Mouse (Mus musculus) frontal cortex, postnatal 36 days (tissue): ENCODE results near the gene Ddx21.
"Not testable (repeated sequence)": the region's sequence is repeated elsewhere in the genome, so short reads cannot be mapped to it uniquely, and the experiment has no call there.

Source experiments
- DNase-seq, 2 experiments: peaks; one replicate each; pipeline ENCODE4 v3.0.0; 2022; ENCODE audit warnings: low spot score in 2 of 2

Gene Ddx21

DNA sequence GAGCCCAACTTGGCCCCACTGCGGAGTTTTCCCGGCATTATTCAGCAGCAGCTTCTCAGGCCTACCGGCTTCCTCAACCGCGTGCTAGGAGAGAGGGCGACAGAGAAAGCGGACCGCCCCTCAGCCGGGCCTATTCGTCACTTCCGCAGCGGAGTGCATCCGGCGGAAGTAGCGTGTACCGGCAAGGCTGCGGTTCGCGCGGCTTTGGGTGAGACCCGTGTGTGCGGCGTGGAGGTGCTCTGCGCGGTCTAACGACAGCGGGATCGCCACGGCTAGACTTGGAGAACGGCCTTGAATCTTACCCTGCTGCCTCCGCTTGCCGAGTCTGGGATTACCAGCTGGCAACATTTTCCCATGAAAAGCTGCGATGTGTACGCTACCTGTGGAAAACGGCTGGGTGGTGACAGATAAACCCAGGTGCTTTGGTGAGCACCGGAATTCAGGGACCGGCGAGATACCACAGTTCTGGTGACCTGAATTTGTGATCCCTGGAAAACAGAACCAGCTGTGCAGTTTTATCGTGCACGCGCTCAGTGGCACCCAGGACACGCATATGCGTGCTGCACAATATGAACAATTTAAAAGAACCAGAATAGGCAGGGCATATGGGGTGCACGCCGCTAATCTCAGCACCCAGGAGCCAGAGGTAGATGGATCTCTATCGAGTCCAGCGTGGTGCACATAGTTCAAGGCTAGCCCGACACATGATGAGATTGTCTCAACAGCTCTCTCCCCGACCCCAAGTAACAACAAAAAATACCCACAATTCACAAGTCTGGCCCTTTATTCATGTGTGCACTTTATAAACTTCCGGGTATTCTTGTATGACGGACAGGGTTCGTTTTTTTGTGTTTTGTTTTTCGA is at the start of gene Ddx21:
Ddx21 (minus strand) TSS at position 105 of the 864 bp plus-strand sequence.
- peak; percentile 90 to 93 for DNase-seq

DNA sequence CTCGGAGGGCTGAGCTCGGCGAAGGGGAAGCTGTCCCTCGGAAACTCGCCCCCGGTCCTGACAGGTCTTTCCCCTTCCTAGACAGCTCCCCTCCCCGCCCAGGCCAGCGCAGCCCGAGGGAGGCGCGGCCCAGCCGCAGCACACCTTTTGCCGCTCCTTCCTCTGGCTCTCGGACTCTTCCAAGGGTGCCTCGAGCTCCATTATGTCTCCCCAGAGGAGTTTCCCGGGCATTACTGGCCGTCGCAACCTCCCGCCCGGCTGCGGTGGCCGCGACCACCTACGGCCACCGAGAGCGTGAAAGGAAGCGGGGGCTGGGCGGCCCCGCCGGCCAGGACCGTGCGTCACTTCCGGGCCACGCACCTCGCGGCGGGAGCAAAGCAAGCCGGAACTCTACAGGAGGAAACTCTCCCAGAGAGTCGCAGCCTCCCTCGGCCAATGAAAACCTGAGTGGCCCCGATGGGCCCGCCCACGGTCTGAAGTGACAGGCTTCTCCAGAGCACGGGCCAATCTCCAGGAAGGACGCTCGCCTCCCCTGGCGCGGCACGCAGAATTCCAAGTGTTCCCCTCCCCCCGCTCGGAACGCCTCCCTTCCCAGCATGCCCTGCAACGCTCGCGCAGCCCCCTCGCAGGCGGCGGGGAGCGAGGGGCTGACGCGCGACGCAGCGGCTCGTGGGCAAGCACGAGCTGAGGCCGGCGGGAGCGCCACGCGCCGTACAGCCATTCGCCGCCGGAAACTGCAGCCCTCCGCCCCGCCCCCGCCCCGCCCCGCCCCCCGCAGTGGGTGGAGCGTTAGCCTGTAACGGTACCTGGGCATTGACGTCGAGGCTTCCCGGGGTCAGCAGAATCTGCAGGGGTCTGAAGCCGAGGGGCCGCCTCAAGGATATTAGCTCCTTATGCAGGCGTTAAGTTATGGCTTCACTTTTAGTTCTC is 49.1 kb upstream of the Ddx21 start, which contains the start of gene Ddx50:
Ddx50 (minus strand) TSS at position 338 of the 930 bp plus-strand sequence.
- peak; percentile 100 for DNase-seq

DNA sequence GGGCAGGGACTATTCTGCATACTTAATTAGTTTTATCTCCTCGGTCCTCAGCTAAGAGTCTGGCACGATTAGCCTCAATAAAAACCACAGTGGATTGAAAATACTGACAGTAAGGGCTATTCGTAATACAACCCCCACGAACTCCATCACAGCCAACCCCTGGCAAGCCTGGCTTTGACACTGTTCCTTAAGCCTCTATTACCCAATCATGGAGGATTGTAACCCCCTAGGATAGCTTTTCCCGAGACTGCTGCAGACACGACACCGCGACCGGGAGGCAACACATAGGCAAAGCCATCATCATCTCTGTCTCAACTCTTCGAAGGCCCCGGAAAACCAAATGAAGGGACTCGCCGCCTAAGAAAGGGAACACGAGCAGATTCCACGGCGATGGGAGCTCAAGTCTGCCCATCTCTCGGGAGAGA is 48.3 kb upstream of the Ddx21 start:
- no peak for DNase-seq

DNA sequence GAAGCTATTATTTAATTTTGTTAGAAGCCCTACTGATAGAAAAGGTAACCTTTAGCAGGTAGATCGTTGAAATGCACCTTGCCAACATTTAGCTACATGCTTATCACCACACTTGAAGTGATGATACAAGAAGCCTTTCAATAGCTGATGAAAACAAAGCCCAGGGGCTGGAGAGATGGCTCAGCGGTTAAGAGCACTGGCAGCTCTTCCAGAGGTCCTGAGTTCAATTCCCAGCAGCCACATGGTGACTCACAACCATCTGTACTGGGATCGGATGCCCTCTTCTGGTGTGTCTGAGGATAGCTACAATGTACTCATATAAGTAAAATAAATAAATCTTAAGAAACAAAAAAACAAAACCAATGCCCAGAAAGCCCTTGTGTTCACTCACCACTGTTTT is 2.1 kb upstream of the Ddx21 start:
- DNase-seq: no peak

DNA sequence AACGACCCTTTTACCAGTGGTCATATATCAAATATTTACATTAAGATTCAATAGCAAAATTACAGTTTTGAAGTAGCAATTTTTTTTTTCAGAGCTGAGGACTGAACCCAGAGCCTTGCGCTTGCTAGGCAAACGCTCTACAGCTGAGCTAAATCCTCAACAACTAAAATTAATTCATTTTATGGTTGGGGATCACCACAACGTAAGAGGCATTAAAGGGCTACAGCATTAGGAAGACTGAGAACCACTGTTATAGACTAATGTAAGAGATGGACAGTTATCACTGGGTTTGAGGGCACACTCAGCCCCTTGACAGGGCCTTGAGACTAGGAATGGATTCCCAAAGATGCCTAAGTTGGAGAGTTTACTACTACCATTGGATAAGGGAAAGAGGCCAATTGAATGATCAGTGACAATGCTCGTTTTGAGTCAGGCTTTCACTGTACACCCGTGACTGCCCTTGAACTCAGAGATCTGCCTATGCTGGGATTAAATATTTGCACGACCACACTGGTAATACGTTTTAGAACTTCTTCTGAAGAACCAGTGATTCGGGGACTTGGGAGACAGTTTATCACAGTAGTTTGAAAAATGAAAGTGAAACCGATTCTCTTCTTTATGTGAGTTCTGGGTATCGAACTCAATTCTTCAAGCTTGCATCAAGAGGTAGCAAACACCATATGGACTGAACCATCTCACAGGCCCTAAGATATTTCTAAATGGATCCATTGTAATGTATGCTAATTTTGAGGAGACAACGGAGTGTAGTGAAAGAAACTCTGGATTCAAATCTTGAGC is 1.4 kb upstream of the Ddx21 start:
- DNase-seq: no peak

DNA sequence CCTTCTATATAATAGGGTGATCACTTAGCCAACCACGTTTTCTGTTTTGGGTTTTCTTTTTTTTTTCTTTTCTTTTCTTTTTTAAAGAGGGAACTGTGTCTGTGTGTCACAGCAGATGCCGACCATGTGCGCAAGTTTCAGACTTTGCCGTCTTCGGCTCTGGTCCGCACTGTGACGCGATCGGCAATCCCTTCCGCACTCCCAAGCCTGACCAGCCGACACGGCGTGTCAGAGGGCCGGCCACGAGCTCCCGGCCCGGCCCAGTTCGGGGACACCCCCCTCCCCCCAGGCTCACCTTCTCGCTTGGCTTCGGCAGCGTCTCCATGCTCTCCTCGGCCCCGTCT is 276 bp downstream of the Ddx21 start:
- DNase-seq: no peak

DNA sequence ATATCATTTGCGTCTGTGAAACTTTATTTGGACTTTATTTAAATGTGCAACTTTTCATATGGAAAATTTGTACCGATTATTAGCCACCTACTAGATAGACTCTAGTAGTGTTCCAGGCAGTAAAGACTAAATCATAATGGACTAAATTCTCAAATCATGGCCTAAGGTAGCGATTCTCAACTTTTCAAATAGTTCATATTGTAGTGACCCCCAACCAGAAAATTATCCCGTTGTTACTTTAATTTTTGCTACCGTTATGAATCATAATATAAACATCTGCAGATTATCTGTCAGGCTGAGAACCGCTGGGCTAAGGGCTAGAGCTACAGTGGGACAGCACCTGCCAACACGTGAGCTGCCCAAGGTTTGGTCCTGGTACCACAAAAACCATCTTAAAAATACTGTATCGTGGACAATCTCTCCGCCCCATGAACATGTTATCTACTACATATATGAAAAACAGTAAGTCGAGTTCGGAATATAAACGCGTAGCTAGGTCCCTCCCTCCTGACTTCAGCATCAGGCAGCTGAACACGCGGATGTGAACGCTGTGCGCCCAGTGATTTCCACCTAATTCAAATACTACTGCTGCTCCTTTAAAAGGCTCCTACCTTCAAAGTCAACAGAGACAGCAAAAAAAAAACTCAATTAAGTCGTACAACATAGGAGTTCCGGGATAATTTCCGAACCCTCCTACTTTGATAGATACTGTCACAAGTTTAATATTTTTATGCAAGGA is 859 bp downstream of the Ddx21 start:
- no peak for DNase-seq

DNA sequence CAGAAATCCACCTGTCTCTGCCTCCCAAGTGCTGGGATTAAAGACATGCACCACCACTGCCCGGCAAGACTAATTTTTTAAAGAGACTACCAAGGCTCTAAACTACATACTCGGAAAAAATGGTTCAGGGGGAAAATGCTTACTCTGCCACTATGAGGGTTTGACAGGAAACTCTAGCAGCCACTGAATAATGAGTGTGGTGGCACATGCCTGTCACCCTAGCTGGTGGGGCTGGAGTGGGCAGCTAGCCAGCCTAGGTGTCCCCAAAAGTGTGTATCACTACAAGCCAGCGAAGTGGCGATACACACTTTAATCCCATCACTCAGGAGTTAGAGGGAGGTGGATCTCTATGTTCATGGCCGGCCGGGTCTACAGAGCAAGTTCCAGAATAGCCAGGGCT is 2.0 kb downstream of the Ddx21 start:
- no peak for DNase-seq

DNA sequence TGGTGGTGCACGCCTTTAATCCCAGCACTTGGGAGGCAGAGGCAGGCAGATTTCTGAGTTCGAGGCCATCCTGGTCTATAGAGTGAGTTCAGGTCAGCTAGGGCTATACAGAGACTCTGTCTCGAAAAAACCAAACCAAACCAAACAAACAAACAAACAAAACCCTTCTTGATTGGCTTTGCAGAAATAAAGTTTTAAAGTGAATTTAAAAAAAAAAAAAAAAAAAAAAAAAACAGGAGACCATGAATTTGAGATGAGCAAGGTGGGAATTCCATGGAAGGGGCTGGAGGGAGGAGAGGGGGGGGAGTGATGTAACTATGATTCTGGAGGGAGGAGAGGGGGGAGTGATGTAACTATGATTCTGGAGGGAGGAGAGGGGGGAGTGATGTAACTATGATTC is 2.8 kb downstream of the Ddx21 start:
- DNase-seq: not testable (repeated sequence)

DNA sequence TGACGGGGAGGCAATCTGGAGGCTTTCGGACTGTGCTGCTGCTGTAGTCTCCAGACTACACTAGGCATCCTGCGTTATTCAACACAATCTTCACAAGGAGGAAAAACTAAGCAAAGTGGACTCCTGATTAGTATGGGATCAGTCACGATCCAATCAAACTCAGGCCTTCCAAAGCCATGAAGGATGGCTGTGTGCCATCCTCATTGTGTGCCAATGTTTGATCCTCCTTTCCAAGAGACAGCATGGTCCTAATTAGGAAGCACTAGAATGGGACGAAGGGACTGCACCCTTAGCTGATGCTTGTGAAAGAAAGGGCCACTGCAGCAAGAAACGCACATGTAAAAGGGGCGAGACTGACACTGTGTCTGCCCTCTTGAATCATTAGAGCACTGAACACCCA is 9.6 kb downstream of the Ddx21 start:
- DNase-seq: no peak

DNA sequence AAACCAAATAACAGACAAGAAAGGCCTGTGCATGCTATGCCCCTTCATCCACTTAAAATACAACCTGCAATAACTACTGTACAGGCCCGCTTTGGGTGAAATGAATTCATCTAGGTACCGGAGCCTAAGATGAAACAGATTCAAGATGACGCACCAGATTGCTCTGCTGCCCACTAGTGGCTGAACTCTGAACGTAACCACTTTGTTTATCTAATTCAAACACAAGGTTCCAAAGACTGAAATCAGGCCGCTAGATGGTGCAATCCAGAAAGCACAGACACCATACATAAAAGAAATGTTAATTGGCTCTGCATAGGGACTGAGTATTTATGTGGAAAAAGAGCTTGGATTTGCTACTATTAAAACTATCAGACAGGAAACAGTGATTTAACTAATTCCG is 11.9 kb downstream of the Ddx21 start:
- peak; percentile 87 to 97 for DNase-seq

DNA sequence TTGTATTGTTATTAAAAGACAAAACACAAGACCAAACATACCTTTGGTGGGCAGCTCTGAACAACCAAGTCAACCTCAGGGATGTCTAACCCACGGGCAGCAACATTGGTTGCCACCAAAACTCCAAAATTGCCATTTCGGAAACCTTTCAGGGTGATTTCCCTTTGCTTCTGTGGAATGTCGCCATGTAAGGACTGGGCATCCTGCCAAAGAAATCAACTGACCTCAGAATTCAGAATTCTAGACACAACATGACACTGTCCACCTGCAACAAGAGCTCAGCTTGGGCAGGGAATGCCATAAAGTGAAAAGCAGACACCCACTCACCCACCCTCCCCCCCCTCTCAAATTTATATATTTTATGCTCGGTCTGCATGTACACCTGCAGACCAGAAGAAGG is 13.5 kb downstream of the Ddx21 start:
- DNase-seq: no peak

DNA sequence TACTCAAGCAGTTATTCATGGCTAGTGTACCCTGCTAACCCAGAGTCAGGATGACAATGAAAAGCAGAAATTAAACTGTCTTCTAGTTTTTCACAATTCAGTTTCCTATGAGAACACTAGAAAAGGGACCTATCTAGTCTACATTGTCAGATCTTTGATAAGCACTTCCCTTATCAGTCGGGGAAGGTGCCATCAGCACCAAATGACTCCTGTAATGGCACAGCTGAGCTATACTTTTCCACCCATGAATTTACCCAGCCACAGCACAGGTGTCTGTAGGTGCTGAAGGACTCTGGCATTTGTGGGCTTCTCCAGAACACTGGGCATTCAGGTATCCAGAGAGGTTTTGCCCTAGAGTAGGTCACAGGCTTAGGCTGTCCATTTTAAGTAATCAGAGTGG is 18.8 kb downstream of the Ddx21 start:
- DNase-seq: no peak

DNA sequence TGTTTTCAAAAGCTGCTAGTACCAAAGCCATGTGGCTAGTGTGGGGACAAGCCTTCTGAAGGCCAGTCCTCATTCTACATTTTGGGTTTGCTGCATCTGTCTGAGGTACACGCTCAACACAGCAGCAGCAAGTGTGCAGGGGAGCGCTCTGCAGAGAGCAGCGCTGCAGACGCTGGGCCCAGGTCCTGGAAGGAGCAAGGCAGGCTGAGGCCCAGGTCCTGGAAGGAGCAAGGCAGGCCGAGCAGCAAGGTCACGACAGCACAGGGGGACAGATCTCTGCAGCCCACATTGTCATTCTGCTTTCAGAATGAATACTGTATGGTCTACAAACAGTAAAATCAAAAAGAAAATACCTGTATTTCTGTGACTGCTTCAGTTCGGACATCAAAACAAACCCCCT is 19.4 kb downstream of the Ddx21 start:
- DNase-seq: no peak

DNA sequence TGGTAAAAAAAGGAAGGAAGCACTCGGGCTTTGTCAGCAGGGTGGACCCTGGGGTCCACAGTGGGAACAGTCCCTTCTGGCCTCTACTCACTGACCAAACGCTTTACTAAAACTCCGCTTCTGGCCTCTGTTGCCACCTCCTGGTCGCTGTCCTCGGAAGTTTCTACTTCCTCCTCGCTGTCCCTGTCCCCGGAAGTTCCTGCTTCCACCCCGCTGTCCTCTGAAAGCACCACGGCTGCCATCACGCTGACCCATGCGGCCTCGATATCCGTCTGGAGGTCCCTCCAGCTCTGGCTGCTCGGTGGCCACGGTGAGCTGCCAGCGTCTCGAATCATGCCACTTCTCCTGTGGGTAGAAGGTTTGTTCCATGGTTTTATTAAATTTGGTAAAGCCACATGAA is 19.8 kb downstream of the Ddx21 start:
- no peak for DNase-seq

DNA sequence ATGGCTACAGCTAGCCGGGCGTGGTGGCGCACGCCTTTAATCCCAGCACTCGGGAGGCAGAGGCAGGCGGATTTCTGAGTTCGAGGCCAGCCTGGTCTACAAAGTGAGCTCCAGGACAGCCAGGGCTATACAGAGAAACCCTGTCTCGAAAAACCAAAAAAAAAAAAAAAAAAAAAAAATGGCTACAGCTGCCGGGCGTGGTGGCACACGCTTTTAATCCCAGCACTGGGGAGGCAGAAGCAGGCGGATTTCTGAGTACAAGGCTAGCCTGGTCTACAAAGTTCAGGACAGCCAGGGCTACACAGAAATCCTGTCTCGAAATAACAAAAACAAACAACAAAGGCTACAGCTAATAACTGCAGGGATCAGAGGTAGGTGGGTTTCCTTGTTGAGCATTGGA is 23.0 kb downstream of the Ddx21 start:
- DNase-seq: not testable (repeated sequence)

DNA sequence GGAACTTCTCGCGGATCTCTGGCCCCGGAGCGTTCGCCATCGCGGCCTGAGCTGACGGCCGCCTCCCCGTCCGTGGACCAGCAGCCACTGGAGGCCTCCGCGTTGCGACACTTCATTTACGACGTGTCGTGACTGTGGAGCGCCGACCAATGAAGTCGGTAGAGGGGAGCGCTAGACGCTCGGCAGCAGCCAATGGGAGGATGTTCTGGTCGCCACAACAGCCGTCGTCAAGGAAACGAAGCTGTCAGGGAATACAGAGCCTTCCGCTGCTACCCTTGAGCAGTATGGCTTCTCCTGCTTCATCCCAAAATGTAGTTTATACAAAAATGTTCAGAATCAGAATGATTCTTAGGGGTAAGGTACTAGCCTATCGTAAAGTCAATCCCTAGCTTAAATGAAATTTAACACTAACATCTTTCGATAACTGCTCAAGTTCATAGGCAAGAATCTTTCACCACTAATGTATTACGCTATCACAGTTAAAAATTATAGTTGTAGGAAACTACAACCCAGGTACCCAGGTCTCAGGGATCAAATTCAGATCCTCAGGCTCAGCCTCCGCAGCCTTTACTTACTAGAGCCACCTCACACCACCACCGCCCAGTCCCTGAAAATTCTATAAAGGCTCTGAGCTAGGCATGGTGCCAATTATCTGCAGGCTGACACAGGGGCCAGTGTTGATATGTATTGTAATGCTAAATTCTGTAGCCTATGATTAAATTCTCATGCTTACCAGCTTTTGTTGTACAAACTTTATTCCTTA is 23.6 kb downstream of the Ddx21 start, which contains the start of gene Kif1bp:
Kif1bp (minus strand) TSS at position 120 of the 763 bp plus-strand sequence.
- peak; percentile 96 to 98 for DNase-seq

DNA sequence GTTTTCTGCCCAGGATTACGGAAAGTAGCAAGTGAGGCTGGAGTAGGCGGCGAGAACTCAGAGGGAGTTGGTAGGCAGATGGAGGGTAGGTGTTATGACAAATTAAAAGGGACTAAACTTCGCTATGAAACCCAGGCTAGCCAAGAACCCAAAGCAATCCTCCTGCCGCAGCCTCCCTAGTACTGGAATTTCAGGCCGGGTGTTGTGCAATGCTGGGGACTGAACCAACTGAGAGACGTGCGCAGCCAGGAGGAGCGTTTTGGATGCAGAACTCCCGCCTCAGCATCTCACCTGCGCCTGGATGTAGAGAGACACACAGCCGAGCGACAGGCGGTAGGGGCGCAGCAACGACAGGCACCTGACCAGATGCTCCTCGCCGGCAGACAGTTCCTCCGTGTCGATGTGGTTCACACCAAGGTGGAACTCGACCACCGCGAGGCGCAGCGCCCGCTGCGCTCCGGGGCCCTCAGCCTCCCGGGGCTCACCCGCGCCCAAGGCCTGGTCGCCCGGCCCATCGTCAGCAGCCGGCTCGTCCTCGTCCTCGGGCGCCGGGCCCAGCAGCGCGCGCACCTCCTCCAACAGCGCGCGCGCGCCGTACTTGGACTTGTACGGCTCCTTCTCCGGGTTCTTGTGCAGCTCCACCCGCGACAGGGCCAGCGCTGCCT is 24.3 kb downstream of the Ddx21 start:
- peak in 1 of 2 experiments; percentile 54 for DNase-seq

DNA sequence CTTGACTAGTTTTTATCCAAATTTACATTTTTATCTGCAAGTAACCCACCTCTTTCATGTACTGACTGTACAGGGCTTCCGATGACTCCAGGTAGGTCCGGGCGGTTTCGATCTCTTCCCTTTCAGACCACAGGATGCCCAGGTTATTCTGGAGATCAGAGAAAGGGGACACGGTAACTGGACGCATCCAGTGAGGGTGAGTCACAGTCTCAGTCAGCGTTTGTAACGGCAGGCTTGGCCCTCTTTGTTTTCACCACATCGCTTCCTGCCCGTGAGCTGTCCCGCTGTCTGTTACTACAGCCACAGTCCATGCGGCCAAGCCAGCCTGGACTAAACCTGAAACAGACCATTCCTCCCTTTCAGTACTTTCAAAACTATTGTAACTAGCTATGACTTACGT is 27.1 kb downstream of the Ddx21 start:
- no peak for DNase-seq
